Mouse (Mus musculus) spleen, embryonic (tissue): ENCODE results near the gene Sparc.

Experiments
- CTCF ChIA-PET: fragments of 350-600 bp; sonication (Branson Sonifier 250); formaldehyde crosslinking; loops from one replicate; lab custom pipeline; 2022; lab: Charles Lee

Gene Sparc

DNA sequence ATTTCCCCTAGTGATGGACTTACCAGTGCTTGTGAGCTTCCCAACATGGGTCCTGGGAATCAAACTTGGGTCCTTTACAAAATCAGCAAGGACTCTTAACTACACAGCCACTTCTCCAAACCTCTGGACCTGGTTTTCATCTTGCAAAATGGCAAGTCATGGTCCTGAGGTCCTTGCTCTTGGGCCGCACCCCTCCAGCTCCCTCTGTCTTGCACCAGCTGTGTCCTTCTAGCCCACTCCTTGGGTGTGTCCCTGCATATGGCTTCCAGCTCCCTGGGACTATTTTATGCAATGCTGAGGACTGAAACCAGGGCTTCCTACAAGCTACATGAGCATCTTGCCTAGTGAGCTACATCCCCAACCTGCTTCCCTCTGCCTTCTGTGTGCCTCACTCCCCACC is at the start of gene Sparc:
Sparc (minus strand) TSS at position 206 of the 400 bp plus-strand sequence.
- CTCF ChIA-PET = no interaction called here

DNA sequence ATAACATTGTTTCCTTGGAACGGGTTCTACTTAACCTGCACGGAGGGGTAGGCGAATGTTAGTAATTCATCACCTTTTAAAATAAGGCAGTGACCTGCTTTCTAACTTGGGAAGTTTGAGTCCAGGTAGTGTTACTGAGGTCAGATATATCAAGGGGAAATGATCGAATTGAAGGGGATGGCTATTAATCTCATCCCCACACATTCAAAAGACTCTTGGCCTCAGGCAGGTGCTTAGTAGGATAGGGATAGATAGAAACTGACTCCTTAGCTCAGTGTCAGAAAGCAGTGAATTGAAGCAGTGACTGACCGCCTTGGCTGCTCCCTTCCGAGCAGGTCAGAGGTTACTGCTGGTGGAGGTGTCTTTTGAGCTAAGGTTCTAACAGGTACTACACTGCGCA is 48.5 kb upstream of the Sparc start:
- CTCF ChIA-PET = no interaction called here

DNA sequence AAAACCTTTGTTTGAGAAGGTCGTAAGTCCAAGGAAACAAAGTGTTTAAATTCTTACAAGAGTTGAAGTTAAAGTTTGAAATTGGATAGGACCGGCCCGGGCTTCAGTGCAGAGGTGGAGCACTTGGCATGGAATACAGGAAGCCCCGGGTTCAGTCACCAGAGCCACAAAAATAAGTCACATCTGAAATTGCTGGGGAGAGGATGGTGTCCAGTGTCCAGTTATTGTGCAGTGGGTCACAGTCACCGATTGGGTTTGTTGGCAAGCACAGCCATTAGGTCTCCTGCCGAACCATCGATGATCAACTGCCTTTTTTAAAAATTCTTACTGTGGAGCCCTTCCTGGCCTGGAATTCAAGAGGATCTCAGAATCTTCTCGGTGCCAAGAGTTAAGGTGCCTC is 47.8 kb upstream of the Sparc start:
- CTCF ChIA-PET = no interaction called here

DNA sequence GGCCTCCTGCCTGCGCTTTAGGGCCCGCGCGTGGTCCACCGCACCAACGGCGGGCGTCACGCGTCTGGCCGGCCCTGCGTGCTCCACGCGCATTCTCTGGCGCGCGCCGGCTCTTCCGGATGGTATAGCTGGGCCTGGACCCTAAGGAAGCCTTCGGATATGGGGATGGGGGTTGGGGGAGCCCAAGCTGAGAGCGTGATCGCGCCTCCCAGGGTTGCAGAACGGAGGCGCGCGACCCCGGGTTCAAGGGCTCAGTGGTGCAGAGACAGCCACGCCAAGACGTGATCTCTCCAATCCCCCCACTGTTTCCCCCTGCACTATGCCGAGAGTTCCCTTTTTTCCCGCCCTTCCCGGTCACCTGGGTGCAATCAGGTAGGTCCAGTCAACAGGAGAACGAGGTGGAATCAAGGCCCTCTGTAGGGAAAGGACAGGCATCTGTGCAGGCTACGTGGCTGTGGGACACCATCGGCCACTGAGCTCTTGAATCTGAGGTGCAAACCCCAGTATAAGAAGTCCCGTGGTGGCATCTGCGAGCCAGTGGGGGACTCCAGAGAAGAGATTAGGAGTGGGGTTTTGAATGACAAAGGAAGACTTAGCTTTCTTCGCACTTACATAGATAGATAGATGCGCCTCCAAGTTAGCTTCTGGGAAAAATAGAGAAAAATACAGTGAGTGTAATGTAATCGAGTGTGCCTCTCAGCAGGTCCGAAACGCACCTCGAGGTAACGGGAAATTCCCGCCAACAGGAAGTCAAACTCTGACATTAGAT is 47.1 kb upstream of the Sparc start:
- CTCF ChIA-PET = no interaction called here

DNA sequence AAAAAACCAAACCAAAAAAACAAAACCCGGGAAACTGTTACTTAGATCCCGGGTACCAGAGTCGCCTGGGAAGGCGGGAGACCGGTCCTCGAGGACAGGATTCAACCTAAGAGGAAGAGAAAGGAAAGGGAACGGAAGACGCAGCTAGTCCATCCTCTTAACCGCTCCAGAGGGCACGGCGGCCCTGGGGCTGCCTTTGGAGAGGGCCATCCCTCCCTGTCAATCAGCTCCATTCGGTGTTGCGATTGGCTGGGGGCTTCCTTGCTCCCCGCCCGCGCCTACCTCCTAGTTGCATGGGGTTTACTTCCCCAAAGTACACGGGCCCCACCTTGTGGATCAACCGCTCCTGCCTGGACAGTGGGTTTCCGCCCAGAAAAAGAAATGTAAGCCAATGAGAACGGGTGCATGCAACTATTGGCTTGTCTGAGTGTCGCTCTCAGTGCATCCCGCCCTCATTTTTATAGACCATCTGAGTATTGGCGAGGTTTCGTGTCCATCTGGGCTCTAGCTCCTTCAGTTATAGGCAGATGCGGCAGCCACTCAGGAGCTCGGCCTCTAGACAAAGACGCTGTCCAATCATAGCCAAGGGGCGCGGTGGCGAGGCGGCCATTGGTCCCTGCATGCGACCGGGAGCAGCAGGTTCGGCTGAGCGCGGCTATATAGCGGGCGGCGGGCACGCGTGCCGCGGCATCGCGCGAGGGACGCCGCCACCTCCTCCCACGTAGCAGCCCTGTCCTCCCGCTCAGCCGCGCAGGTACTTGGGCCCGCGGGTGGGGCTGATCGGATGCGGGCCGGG is 46.3 kb upstream of the Sparc start, which contains the start of gene G3bp1:
G3bp1 (plus strand) TSS at position 638 of the 796 bp plus-strand sequence.
- CTCF ChIA-PET = interaction anchor here (1.3 kb wide), 1 partner anchor 8 kb away, joined by 3 read pairs; the partner anchor contains the start of gene Atox1

DNA sequence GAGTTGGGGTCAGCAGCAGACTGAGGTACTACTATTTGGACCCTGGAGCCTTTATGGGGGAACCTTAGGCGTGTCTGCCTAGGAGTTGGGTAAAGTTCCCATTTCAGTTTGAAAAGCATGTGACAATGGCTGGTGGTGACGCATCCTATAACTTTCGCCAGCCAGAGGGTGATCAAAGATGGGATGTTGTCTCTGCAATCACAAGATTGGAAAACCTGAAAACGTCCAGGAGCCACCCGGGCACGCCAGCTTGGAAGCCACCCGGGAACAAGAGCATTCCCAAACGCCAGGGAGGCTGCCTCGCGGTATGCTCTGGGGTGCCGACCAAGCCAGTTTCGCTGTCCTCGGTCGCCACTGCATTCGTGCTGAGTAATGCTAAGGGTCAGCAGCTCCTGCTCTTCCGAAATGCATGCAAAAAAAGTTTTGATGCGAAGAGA is 45.6 kb upstream of the Sparc start:
- CTCF ChIA-PET = interaction anchor here (1.3 kb wide), 1 partner anchor 8 kb away, joined by 3 read pairs; the partner anchor contains the start of gene Atox1

DNA sequence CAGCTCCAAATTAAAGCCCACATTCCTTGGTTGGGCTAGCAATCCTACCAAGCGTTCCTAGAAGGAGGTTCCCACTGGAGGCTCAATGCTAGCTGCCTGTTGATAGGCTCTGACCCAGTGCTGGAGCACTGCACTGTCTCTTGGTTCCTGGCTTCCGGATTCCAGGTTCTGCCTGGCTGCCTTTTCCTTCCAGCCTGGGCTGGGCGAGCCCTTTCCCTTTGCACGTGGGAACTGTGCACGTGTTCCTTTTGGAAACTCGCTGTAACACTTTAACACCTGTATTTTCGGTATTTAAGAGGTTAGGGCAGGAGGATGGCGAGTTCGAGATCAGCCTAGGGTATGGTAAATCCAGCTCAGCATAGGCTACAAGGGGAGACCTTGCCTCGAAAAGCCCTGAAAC is 45.0 kb upstream of the Sparc start:
- CTCF ChIA-PET = no interaction called here

DNA sequence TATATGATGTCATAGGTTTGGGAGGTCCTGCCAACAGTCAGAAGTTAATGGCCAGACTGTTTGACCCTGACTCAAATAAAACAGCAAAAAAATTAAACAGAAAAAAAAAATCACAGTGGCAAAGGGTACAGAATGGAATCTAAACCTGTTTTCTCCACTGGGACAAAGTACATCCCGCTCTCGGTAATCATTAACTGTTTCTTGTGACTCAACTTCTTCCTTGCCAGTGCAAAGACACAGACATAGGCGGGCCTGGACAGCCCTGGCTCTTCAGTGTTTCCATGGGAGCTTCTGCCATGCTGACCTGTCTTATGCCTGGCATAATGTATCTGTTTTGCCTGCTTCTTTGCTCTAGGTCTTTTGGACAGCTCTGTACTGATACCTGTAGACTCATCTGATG is 42.2 kb upstream of the Sparc start:
- CTCF ChIA-PET = no interaction called here

DNA sequence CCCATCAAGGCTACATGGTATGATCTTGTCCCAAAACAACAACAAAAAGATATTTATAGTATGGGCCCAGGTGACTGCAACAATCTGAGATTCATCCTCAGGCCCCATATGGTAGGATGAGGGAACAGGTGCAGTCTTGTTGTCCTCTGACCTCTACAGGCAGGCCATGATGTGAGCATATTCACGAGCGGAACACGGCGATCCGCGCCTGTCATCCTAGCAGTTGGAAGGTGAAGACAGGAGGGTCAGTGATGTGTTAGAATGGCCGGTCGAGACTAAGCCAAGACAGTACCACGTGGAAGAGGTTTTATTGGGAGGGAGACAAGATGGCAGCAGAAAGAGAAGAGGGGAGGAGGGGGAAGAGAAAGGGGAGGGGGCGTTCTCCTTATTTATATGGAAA is 41.7 kb upstream of the Sparc start:
- CTCF ChIA-PET = no interaction called here

DNA sequence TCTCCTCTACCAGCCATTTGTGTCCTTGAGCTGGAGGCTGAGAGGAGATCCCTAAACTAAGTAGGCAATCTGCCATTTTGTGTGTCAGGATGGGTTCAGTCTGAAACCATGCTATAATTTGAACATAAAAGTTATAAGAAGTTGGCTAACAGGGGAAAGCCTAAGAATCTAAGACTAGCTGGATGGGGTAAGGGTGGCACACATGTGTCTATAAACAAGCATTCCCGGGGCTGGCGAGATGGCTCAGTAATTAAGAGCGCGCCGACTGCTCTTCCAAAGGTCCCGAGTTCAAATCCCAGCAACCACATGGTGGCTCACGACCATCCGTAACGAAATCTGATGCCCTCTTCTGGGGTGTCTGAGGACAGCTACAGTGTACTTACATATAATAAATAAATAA is 39.2 kb upstream of the Sparc start:
- CTCF ChIA-PET = interaction anchor here (0.6 kb wide), 1 partner anchor 19 kb away, joined by 3 read pairs; no protein-coding TSS in a partner anchor

DNA sequence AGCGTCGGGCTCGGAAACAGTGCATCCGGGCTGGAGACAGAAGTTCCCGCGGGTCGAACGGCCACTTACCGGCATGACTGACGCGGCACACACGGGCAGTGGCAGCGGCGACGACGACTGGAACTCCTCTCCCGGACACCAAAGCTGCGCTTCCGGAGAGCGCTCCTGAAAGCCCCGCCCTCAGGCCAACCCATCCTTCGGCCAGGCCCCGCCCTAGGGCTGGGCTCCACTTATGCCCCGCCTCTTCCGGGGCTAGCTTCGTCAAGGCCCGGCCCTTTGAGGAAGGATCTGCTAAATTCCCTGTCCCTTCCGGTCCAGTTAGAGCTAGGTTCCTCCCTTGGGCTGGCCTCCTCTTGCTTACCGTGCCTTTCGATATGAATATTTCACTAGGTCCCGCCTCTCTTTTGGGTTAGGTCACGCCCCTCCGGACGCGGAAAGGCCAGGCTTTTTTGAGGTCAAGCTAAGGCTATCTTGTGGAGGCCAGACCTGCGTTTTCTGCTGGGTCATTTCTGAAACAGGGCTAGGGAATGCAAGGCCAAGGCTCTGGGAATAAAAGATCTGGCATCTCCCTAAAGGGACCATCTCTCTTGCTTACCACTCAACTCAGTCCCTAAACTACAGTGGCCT is 38.1 kb upstream of the Sparc start, which contains the start of gene Atox1:
Atox1 (minus strand) TSS at position 221 of the 627 bp plus-strand sequence.
- CTCF ChIA-PET = interaction anchor here (1.2 kb wide), 1 partner anchor 8 kb away, joined by 3 read pairs; the partner anchor contains the start of gene G3bp1

DNA sequence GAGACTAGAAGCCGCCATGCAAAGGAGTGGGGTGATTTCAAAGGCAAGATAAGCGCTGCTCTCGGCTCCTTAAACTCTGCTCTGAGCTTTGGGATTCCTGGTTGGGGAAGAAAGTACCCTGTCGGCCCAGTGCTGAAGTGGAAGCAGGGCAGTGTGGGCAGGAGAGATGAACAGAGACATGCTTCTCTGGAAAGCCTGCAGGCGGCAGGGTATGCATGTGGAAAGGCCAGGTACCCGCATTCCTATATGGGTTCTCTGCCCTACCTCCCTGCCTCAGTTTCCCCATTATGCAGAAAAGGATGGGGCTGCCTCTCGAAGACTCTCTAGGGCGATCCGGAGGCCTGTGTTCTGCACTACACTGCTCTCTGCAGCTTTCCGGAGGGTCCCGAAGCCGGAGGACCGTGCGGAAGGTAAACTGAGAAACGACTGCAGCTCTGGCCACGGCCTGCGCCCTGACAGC is 37.6 kb upstream of the Sparc start:
- CTCF ChIA-PET = interaction anchor here (0.8 to 1.2 kb wide), 2 partner anchors 8 to 1947 kb away, joined by 3 to 11 read pairs; partner anchors contain the start of gene G3bp1

DNA sequence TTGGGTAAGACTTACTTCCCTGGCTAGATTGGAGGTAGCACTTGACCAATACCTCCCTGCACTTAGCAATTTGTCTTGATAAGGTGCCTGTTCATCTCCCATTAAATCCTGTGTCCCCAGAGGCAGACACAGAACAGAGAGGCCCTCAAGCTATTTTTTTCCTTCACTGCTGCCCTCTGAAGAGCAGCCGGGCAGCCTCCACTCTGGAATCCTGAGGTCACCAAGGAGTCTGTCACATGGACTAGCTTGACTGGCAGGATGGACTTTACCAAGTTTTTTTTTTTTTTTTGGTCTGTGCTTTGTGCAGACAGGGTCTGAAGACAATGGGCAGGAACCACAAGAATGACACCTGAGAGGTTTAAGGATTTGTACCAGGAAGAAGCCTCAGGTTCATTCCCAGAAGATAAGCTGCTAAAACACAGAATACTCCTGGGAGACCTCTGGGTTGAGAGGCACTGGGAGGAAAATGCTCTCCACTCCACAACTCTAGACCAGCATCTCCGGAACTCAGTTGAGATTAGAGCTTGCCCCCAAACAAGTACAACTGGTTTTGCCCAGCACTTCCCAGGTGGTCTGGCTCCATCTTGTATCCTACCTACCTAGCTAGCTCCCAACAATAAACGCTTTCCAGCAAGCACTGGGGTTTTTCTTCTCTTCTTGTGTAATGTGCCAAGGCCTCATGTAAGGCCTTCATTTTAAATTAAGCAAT is 37.0 kb upstream of the Sparc start:
- CTCF ChIA-PET = interaction anchor here (0.7 to 1.2 kb wide), 3 partner anchors 9 to 1948 kb away, joined by 3 to 11 read pairs (median 3); partner anchors contain the start of gene G3bp1

DNA sequence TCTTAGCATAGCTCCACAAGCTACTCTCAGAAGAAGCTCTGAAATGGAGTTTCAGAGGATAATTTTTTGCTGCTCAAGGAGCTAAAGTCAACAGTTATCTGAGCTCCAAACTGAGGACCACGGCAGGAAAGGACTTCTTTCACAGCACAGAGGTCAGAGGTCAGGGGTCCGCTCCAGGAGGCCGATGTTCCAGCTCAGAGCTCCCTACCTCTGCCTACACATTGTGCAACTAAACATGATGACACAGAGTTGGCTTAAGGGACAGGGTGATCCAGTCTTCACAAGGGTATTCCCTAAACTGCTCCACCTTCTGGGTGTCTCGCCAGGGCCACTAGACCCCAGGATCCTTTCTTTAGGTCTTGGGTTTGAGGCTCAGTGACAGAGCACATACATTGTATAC is 35.5 kb upstream of the Sparc start:
- CTCF ChIA-PET = no interaction called here

DNA sequence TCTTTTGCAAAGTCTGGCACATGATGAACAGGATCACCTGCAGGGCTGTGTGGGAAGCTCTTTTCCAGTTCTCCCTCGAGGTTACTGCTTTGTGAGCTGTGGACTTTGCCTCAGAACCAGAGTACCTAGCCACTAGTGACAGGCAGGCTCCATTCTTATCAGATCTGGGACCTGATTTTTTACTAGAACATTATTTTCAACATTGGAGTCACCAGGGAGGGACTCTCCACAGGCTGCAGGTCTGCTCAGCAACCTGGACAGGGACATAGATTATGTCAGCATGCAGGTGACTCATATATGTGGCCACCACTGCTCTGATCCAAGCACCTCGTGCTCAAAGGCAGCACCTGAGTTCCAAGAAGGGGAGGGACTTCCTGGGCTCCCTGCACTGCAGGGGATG is 32.2 kb upstream of the Sparc start:
- CTCF ChIA-PET = no interaction called here

DNA sequence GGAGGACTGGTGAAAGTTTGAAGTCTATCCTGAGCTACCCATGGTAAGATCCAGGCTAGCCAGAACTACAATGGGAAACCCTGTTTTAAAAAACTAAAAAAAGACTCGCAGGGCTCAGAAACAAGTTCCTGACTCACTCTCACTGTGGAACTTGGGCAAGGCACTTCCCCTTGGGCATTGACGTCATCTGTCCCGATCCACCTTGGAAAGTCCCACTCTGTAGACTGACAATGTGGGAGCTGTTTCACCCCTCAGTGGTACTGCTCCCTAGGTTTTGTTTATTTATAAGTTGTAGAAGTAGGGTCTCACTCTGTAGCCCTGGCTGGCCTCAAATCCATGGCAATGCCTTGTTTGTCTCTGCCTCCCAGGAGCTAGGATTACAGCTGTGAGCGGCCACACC is 30.7 kb upstream of the Sparc start:
- CTCF ChIA-PET = interaction anchor here (0.6 kb wide), 1 partner anchor 9 kb away, joined by 3 read pairs; no protein-coding TSS in a partner anchor

DNA sequence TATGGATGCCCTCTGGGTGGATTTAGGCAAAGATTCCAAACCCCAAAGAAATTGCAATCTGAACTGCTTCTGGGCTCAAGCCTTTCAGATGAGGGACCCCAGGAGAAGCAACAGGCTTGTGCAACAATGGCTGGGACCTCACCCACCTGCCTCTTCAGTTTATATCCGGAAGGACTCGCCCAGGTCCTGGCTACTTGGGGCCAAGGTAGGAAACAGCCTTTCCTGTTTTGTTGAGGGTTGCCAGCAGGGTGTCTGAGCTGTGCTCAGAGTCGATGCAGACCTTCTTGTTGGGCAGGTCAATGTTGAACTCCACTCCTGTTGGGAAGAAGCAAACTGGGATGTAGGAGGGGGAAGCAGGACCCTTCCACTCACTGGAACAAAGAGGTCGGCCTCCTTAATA is 27.3 kb upstream of the Sparc start:
- CTCF ChIA-PET = no interaction called here

DNA sequence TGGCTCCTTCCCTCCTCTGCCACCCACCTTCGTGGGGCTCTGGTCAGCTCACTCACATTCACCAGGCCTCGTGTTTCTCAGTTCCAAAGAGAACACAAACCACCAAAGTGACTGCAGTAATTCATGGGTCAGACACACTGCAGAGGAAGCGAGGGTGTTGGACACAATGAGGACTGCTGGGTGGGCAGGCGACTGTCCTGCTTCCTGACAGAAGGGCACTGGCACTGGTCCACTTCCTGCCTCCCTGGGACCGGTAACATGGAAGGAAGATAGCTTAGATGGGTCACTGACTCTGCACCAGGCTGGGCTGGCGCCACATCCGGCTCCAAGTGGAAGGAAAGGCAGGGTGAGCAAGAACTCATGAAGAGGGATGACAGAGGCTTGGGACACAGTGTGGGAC is 26.5 kb upstream of the Sparc start:
- CTCF ChIA-PET = no interaction called here

DNA sequence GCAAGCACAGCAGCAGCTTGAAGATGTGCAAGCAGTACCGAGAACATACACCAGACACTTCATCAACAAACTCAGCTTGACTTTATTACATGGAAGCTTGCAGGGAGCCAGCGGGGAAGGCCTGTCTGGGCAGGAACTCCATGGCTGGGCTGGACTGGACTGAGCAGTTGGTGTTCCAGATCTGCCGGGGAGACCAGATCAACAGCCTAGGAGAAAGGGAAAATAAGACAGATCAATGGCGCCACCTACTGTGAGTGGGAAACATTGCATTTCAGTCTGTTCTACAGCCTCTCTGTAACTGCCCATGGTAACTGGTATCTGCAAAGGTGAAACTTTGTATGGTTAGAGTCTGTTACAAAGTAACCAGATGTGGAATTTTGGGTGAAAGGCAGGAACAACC is 23.6 kb upstream of the Sparc start:
- CTCF ChIA-PET = interaction anchor here (0.6 to 1.3 kb wide), 2 partner anchors 59 to 409 kb away, joined by 3 to 18 read pairs; no protein-coding TSS in a partner anchor

DNA sequence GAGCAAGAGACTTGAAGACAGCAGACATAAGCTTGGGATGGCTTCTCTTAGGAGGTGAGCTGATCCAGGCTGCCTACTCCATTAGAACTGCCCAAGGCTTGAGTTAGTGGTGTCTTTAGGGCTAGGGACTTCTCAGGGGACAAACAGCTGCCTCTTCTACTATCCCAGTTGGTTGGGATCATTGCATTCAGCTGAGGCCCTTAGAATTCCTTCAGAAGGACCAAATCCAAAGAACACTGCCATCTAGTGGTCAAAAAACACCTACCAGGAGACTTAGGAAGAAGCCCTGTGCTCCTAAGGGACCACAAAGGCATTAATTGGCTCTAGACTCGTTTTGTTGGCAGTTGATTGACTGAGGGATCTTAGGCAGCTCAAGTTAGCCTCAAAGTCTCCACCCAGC is 21.8 kb upstream of the Sparc start:
- CTCF ChIA-PET = no interaction called here

DNA sequence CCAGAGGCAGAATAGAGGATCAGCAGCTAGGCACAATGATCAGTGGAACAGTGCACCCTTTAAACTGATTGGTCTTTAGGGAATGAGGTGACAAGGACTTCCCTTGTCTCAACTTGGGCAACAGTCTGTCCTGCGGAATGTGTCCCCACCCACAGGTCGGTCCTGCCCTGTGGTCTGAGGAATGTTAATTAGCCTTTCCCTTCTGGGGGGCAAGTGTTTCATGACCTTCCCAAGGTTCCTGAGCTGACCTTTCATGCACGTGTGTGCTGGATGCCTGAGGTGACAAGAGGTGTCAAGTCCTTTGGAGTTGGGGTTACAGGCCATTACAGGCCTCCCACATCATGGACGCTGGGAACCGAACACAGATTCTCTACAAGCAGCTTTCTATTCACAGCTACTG is 16.7 kb upstream of the Sparc start:
- CTCF ChIA-PET = no interaction called here
